Mouse (Mus musculus) megakaryocyte, embryonic 14.5 days (primary cell): ENCODE measurements around the gene St7.

Experiments used
- FLI1 ChIP-seq: IDR thresholded peaks from 2 replicates; pipeline ENCODE4 v1.6.1; 2012; ENCODE audit warnings: low read length, inconsistent platforms, mixed read lengths
- GATA1 ChIP-seq: IDR thresholded peaks from 3 replicates; pipeline ENCODE4 v1.6.1; 2012; ENCODE audit warnings: mixed read lengths, low read length, inconsistent platforms, borderline replicate concordance

DNA sequence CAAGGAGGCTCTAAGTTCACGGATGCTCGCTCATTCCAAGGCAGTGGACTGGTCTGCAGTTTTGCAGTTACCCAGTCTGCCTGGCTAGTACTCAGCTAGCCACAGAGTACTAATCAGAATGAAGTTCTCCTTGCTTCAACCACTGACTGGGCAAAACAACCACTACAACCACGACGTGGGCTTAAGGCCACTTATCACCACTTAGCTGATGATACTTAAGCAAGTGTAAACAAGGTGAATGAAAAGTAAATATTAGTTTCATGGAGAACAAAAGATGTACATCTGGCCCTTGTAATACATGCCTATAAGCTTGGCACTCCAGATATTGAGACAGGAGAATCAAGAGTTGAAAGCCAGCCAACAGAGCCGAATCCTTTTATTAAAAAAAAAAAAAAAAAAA is 253.7 kb downstream of the St7 start:
- TF ChIP-seq GATA1 = no peak
- no peak for TF ChIP-seq FLI1
